Mouse (Mus musculus) gastrocnemius, adult 2 months (tissue): ENCODE results near the gene Ehd1. TPM values are rescaled to one million over a fixed set of nuclear protein-coding genes. Genes with fewer than 3 reads are reported as not detected.

Experiments used
- DNase-seq: peaks from one replicate; pipeline ENCODE4 v3.0.0; 2022
- H3K27ac ChIP-seq: fragments of 200-600 bp; 2 replicates; pipeline ENCODE4 v1.8.1; 2022; ENCODE audit warnings: mild to moderate bottlenecking
- H3K4me3 ChIP-seq: fragments of 200-600 bp; 2 replicates; pipeline ENCODE4 v1.8.1; 2022; ENCODE audit warnings: mild to moderate bottlenecking, moderate library complexity
- CTCF ChIP-seq: fragments of 200-600 bp; IDR thresholded peaks from 2 replicates; pipeline ENCODE4 v1.8.1; 2022; ENCODE audit warnings: antibody characterized with exemption, mild to moderate bottlenecking, moderate library complexity
- intact Hi-C: fragments of 180-260 bp; cut with DNase I; formaldehyde crosslinking; loops from one replicate; pipeline ENCODE4 v1.15.1; 2025
- total RNA-seq, 2 experiments: library from RNA; stranded (reverse); gene quantifications; 2 replicates each; pipeline ENCODE4 v1.2.3; 2021

Ehd1 gene
- total RNA-seq, 2 experiments from 2014 or later, result 28.4 to 32.3 TPM

GRCm38 (mm10) chr19:6313796-6314195 is 37.3 kb downstream of the Ehd1 start:
- intact Hi-C loops, result no loop called here
- H3K4me3 ChIP-seq, result no peak overlapping the region
- no peak for TF ChIP-seq CTCF
- no peak overlapping the region for H3K27ac ChIP-seq
- no peak for DNase-seq

GRCm38 (mm10) chr19:6314513-6314912 is 38.0 kb downstream of the Ehd1 start:
- no peak for DNase-seq
- intact Hi-C loops, result no loop called here
- H3K27ac ChIP-seq, result no peak overlapping the region
- no peak for TF ChIP-seq CTCF
- no peak overlapping the region for H3K4me3 ChIP-seq

- Histone ChIP-seq H3K27ac (no peak overlapping the region), H3K4me3 (no peak overlapping the region)
- intact Hi-C loops, result no loop called here
- no peak for DNase-seq
- TF ChIP-seq CTCF, result no peak
Observed at GRCm38 (mm10) chr19:6315573-6315972, 39.0 kb downstream of the Ehd1 start.

GRCm38 (mm10) chr19:6318145-6318544 is 41.6 kb downstream of the Ehd1 start:
- intact Hi-C loops, result no loop called here
- H3K27ac ChIP-seq, result no peak overlapping the region
- DNase-seq, result no peak
- no peak overlapping the region for H3K4me3 ChIP-seq
- TF ChIP-seq CTCF, result no peak

- H3K4me3 ChIP-seq, result no peak overlapping the region
- TF ChIP-seq CTCF, result no peak
- H3K27ac ChIP-seq, result peak overlapping the region; percentile 35; the same call in 1 of the 2 replicates
- intact Hi-C loops, result no loop called here
- DNase-seq, result no peak
Observed at GRCm38 (mm10) chr19:6321358-6321757, 44.8 kb downstream of the Ehd1 start.

- no peak for TF ChIP-seq CTCF
- intact Hi-C loops, result no loop called here
- peak; percentile 62 for DNase-seq
- H3K27ac ChIP-seq, result peak overlapping the region; percentile 35; the same call in 1 of the 2 replicates
- H3K4me3 ChIP-seq, result peak overlapping the region; percentile 43
Observed at GRCm38 (mm10) chr19:6321786-6322621, 45.5 kb downstream of the Ehd1 start.

GRCm38 (mm10) chr19:6324751-6325150 is 48.2 kb downstream of the Ehd1 start:
- intact Hi-C loops, result no loop called here
- no peak for TF ChIP-seq CTCF
- Histone ChIP-seq H3K4me3 (no peak overlapping the region), H3K27ac (no peak overlapping the region)
- DNase-seq, result no peak

- TF ChIP-seq CTCF, result no peak
- DNase-seq, result no peak
- H3K4me3 ChIP-seq, result peak overlapping the region; percentile 56
- intact Hi-C loops, result loop anchor here (1.0 to 10.0 kb wide), 3 partner anchors 24 to 206 kb away; partner anchors contain the start of genes Cdc42bpg and Snx15
- peak overlapping the region; percentile 78 for H3K27ac ChIP-seq
Observed at GRCm38 (mm10) chr19:6331178-6331577, 54.7 kb downstream of the Ehd1 start.

- intact Hi-C loops, result loop anchor here (1.0 to 10.0 kb wide), 3 partner anchors 25 to 207 kb away; partner anchors contain the start of genes Cdc42bpg and Snx15
- Histone ChIP-seq H3K4me3 (peak overlapping the region; percentile 56), H3K27ac (peak overlapping the region; percentile 78)
- peak; percentile 70 for DNase-seq
- TF ChIP-seq CTCF, result peak; percentile 90
Observed at GRCm38 (mm10) chr19:6331719-6332516, 55.4 kb downstream of the Ehd1 start.

- Histone ChIP-seq H3K4me3 (peak overlapping the region; percentile 79), H3K27ac (peak overlapping the region; percentile 90)
- DNase-seq, result no peak
- intact Hi-C loops, result loop anchor here (10.0 kb wide), 1 partner anchor 209 kb away; the partner anchor contains the start of gene Snx15
- no peak for TF ChIP-seq CTCF
Observed at GRCm38 (mm10) chr19:6333761-6334595, 57.5 kb downstream of the Ehd1 start.

- Histone ChIP-seq H3K27ac (peak within 1 kb of the TSS; percentile 90), H3K4me3 (peak within 1 kb of the TSS; percentile 79)
- intact Hi-C loops, result loop anchor here (10.0 kb wide), 1 partner anchor 210 kb away; the partner anchor contains the start of gene Snx15
- peak; percentile 58 for TF ChIP-seq CTCF
- DNase-seq, result peak; percentile 94
Observed at GRCm38 (mm10) chr19:6334673-6335457, 58.3 kb downstream of the Ehd1 start, which contains the start of gene Men1. Gene Men1 (plus strand): TSS chr19:6334979.
